Mouse (Mus musculus): ENCODE measurements around the gene Ccdc141.

Ccdc141 gene

DNA sequence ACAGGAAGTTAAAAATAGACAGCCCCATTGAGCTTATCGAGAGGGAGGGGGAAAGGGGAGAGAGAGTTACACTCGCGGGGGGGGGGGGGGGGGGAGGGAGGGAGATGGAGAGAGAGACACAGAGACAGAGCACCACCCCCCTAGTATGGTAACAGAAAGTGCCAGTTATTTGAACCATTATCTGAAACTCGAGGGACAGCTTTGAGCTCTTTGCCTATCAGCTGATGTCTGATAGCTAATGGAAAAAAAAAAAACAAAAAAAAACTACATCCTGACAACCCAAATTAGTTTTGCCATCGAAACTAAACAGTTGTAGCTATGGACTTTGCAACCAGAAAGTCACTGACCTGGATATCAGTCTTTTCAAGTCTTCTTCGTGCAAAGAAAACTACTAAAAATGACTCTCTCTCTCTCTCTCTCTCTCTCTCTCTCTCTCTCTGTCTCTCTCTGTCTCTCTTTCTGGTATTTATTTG, at the start of gene Ccdc141:
Gene Ccdc141, minus strand, starts transcription at position 4 of the 473 bp plus-strand sequence.
- no peak for DNase-seq

- DNase-seq: no peak
These were observed 42.4 kb upstream of the Ccdc141 start for GRCm38 (mm10) chr2:77212885-77213284.

- DNase-seq: no peak
These were observed 36.5 kb upstream of the Ccdc141 start for GRCm38 (mm10) chr2:77206951-77207350.

- peak; percentile 38 for DNase-seq
These were observed 33.5 kb upstream of the Ccdc141 start for GRCm38 (mm10) chr2:77203916-77204315.

- DNase-seq: no peak
These were observed 31.5 kb upstream of the Ccdc141 start for GRCm38 (mm10) chr2:77201900-77202299.

- no peak for DNase-seq
These were observed 30.6 kb upstream of the Ccdc141 start for GRCm38 (mm10) chr2:77200958-77201614.

GRCm38 (mm10) chr2:77200379-77200778, 29.9 kb upstream of the Ccdc141 start:
- no peak for DNase-seq

DNA sequence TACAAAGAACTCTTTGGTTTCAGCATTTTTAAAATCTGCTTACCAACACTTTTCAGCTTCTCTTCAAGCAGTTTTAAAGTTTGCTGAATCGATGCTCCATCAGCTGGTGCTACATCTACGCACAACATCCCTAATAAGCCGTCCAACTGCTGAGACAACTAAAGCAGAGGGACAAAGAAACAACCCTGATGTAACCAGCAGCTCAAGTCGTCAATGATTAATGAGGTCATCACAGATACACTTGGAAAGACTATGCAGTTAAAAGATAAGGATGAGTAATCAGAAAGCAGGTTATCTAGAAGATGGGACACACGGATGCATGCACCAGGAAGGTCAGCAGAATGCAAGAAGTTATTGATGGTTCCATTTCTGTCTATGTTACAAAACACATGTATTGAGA, 27.8 kb upstream of the Ccdc141 start:
- DNase-seq: peak; percentile 65

- no peak for DNase-seq
These were observed 26.4 kb upstream of the Ccdc141 start for GRCm38 (mm10) chr2:77196819-77197218.

GRCm38 (mm10) chr2:77195056-77195455, 24.6 kb upstream of the Ccdc141 start:
- no peak for DNase-seq

GRCm38 (mm10) chr2:77191811-77192210, 21.4 kb upstream of the Ccdc141 start:
- no peak for DNase-seq

- no peak for DNase-seq
These were observed 20.5 kb upstream of the Ccdc141 start for GRCm38 (mm10) chr2:77190891-77191290.

DNA sequence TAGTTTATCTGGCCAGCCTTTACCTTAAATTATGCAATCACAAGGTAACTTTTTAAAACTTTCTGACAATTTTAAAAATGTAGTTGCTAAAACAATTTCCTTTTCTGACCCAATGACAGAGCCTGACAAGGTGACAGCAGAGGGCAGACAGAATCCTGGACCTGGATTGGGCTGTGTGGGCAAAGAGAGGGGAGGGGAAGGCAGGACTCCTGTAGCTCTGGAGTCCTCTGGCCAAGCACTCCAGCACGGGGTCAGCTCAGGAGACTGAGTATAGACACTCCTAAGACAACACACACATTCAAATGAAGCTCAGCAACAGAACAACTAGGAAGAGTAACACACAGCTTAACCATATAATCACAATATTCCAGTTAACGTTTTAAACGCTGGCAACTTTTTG, 19.9 kb upstream of the Ccdc141 start:
- DNase-seq: no peak

- no peak for DNase-seq
These were observed 19.2 kb upstream of the Ccdc141 start for GRCm38 (mm10) chr2:77189671-77190070.

DNA sequence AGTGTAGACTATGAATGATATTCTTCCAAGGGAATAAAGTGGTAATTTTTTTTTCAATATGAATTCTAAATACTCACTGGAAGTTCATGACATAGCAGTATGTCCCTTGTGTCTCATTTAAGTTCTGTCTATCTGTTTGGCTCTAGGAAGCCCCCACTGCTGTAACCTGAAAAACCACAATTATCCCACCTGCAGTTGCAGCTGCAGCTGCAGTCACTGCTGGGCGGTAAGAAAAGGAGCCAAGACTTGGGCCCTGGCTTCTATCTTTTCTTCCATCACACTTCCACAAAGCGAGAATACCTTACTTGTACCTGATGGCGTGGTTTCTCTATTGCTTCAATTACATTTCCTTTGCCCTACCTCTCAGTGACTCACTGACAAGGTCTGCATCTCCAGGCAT, 17.1 kb upstream of the Ccdc141 start:
- no peak for DNase-seq

DNA sequence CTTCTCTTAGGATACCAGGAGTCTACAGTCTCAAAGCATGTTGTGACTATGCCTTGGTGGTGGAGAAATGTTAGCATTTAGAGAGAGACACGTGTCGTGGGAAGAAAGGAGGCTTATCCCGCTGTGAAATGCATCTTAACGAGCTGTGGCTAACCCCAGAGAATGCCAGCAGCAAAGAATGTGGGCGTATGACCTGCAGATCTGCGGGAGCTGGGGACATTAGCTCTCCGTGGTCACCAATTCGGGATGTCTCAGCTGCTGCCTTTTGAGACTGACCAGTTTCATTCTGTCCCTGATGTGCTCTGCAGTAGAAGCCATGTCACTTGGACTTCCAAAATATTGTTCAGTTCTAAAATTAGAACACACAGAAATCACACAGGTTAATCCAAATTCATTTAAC, 16.5 kb upstream of the Ccdc141 start:
- DNase-seq: no peak

DNA sequence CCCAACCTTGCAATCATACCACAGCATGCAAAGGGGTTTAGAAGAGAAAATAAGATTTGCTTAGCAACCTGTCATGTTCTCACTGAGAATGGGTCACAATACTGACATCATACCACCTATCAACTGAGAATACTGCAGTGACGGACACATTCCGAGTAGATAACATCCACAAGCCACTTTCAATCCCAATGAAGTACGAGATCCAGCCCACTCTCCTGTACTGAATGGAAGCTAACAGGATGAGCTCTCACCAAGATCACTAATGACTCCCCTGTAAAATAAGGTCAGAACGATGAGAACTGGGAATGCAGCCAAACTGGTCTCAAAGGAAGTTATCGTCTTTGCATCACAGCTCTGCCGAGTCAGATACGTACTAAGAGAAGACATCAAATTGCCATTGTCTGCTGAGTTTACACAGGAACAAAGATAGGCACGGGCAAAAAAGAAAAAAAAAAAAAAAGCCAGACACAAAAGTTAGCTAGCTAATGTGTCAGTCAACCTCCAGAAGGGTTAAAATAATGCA, 13.7 kb upstream of the Ccdc141 start:
- no peak for DNase-seq

DNA sequence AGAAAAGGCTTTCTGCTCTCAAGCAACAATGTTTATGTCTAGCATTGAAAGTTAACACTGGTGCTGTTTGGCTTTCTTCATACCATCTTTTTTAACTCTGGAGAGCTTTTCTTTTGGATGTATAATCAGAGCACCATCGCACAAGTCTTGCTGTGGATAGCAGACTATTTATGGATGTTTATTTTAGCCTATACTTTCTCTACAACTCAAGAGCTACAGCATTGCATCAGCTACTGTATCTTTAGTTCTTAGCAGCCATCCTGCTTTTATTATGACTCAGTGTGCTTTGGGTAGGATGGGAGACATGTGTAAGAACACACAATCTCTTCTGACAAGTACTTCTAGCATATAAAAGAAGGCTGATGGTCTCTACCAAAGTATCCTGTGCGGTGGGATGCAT, 13.2 kb upstream of the Ccdc141 start:
- no peak for DNase-seq

- DNase-seq: no peak
These were observed 12.6 kb upstream of the Ccdc141 start for GRCm38 (mm10) chr2:77182996-77183380.

DNA sequence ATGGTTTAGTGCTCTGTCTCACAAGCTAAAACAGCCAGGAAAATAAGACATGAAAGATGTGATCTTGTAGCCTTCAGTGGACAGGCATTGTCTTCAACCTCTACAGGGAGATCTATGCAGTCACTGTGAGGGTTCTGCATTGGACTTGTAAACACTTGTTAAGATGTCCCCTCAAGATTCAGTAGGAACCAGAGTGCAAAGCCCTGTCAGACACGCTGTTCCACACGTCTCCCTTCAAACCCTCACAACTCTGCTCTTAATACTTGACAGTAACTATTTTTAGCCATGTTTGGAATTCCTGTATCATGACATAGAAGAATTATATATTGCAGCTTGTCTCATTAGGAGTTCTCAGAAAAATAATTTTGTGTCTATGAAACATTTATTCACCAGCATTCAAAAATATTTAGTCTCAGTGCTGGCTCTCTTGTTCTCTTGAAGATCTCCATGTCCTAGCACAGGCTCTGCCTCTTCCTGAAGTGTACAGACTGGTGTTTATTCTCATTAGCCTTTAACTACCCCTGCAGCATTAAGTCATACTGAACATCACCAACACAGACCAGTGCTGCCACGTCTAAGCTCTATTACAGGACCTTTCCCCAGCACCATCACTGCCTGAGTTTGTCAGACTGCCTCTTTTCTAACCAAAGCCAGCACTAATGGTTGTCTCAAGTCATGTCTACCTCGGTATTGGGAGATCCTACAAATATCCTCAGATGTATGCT, 12.0 kb upstream of the Ccdc141 start:
- DNase-seq: no peak

- DNase-seq: no peak
These were observed 7.0 kb upstream of the Ccdc141 start for GRCm38 (mm10) chr2:77177472-77177871.

- no peak for DNase-seq
These were observed 6.0 kb upstream of the Ccdc141 start for GRCm38 (mm10) chr2:77176413-77176812.

GRCm38 (mm10) chr2:77175411-77175810, 5.0 kb upstream of the Ccdc141 start:
- DNase-seq: no peak

- peak; percentile 64 for DNase-seq
These were observed 3.9 kb upstream of the Ccdc141 start for GRCm38 (mm10) chr2:77174313-77174712.

Data from kidney, adult 9 months (tissue).